8 mouse cellular contexts compared by ENCODE assay signal in the genomic region with DNA sequence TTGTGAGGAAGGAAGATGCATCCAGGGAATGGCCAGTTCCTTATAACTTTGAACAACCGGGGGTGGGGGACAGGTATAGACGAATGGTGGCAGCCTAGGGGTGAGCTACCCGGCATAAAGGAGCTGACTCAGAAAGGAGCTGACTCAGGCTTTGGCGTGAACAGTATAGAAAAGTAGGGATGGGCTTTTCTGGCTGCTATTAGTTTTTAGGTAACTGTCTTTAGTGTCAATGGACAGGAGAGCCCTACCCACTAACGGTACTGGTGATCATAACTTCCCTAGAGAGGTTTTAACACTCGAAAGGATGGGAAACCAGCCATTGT. TPM values are rescaled to one million over a fixed set of nuclear protein-coding genes. Genes with fewer than 3 reads are reported as not detected.
DNase-seq lines count a peak whose midpoint lies in the region; ATAC-seq and TF ChIP-seq lines count a peak whose summit lies in the region.

No protein-coding gene starts in this region.

- no peaks in the 10 kb centered on the region for H3K27me3 ChIP-seq in liver, adult 2 months (ENCODE audit: control insufficient read depth, insufficient read depth, low read length)
- no peaks in the 10 kb centered on the region for H3K27me3 ChIP-seq in intestine, embryonic 14.5 days (replicated peaks; ENCODE audit: control insufficient read depth, insufficient read depth, low read length)
- H3K27me3 ChIP-seq in midbrain, postnatal 0 days (ENCODE audit: insufficient read depth, low read length): no peaks in the 10 kb centered on the region

- WGBS in liver, adult 2 months: 1% methylated on average over 6 of the region's 6 CpGs
- 4% methylated on average over 6 of the region's 6 CpGs for WGBS in intestine, embryonic 14.5 days
- WGBS in midbrain, postnatal 0 days: 3% methylated on average over 6 of the region's 6 CpGs

- peaks cover 14% of the 10 kb centered on the region for H3K4me1 ChIP-seq in liver, adult 2 months (ENCODE audit: control insufficient read depth, insufficient read depth, low read length)
- no peaks in the 10 kb centered on the region for H3K4me1 ChIP-seq in cortical plate, adult 2 months (ENCODE audit: control insufficient read depth, insufficient read depth, low read length)
- H3K4me1 ChIP-seq in intestine, embryonic 14.5 days (replicated peaks; ENCODE audit: control insufficient read depth, insufficient read depth, low read length): peaks cover 23% of the 10 kb centered on the region; the same call in 1 of the 2 replicates
- H3K4me1 ChIP-seq in midbrain, postnatal 0 days (ENCODE audit: insufficient read depth, low read length): peaks cover 11% of the 10 kb centered on the region; the same call in 1 of the 2 replicates

- no peak for DNase-seq in liver, adult 2 months (ENCODE audit: extremely low read depth, low read depth, low spot score)
- DNase-seq in liver: no peak
- DNase-seq in intestine, embryonic 14.5 days (ENCODE audit: low spot score): no peak
- peak; percentile 40 for DNase-seq in midbrain, postnatal 0 days (ENCODE audit: low spot score)
- DNase-seq in left cerebral cortex, adult 8-10 months (ENCODE audit: low spot score in 2 of 2): no peak
- DNase-seq in spleen, postnatal 4 days (ENCODE audit: low spot score in 2 of 2): no peak
- DNase-seq in layer of hippocampus, adult 8-10 months (ENCODE audit: low spot score in 2 of 2): no peak

- peak overlapping the region; percentile 76 for H3K4me2 ChIP-seq in intestine, embryonic 14.5 days (ENCODE audit: low read length)
- peak overlapping the region; percentile 79 for H3K4me2 ChIP-seq in midbrain, postnatal 0 days (ENCODE audit: low read depth, low read length, poor library complexity, severe bottlenecking)

- H3K9me3 ChIP-seq in intestine, embryonic 14.5 days (ENCODE audit: control insufficient read depth, low read length): no peaks in the 10 kb centered on the region
- H3K9me3 ChIP-seq in midbrain, postnatal 0 days (ENCODE audit: low read length): no peaks in the 10 kb centered on the region

- ATAC-seq in intestine, embryonic 14.5 days (replicated peaks; ENCODE audit: low FRiP score, low TSS enrichment, low read depth): peak; percentile 33
- peak; percentile 17 for ATAC-seq in midbrain, postnatal 0 days (ENCODE audit: low FRiP score)

- no peaks in the 10 kb centered on the region for H3K36me3 ChIP-seq in liver, adult 2 months (ENCODE audit: control insufficient read depth, insufficient read depth, low read length)
- peaks cover 2% of the 10 kb centered on the region; the same call in 1 of the 2 replicates for H3K36me3 ChIP-seq in intestine, embryonic 14.5 days (ENCODE audit: control insufficient read depth, insufficient read depth, low read length)
- no peaks in the 10 kb centered on the region for H3K36me3 ChIP-seq in midbrain, postnatal 0 days (ENCODE audit: insufficient read depth, low read length)

- TF ChIP-seq POLR2A in liver, adult 2 months (IDR thresholded peaks at IDR 0.05; ENCODE audit: extremely low read depth, insufficient read depth, low read length): no peak
- no peak for TF ChIP-seq POLR2A in cortical plate, adult 2 months (IDR thresholded peaks at IDR 0.05; ENCODE audit: extremely low read depth, insufficient read depth, low read length)

- H3K4me3 ChIP-seq in liver, adult 2 months (ENCODE audit: insufficient read depth, low read depth, low read length): peak overlapping the region; percentile 87
- peak overlapping the region; percentile 70 for H3K4me3 ChIP-seq in cortical plate, adult 2 months (ENCODE audit: insufficient read depth, low read length)
- peak overlapping the region; percentile 90 for H3K4me3 ChIP-seq in intestine, embryonic 14.5 days (ENCODE audit: low read depth, low read length)
- peak overlapping the region; percentile 89 for H3K4me3 ChIP-seq in midbrain, postnatal 0 days (ENCODE audit: low read depth, low read length)

- peak overlapping the region; percentile 91 for H3K27ac ChIP-seq in liver, adult 2 months (replicated peaks; ENCODE audit: insufficient read depth, low read depth, low read length)
- H3K27ac ChIP-seq in cortical plate, adult 2 months (ENCODE audit: insufficient read depth, low read length): peak overlapping the region; percentile 93
- H3K27ac ChIP-seq in intestine, embryonic 14.5 days (ENCODE audit: low read depth): peak overlapping the region; percentile 83
- peak overlapping the region; percentile 81 for H3K27ac ChIP-seq in midbrain, postnatal 0 days (ENCODE audit: low read depth, low read length)

- peak overlapping the region; percentile 95 for H3K9ac ChIP-seq in liver, adult 2 months (ENCODE audit: low read depth, low read length)
- H3K9ac ChIP-seq in intestine, embryonic 14.5 days (ENCODE audit: low read length): peak overlapping the region; percentile 56
- H3K9ac ChIP-seq in midbrain, postnatal 0 days (replicated peaks; ENCODE audit: low read length, poor library complexity, severe bottlenecking): peak overlapping the region; percentile 64

- TF ChIP-seq CTCF in liver, adult 2 months (IDR thresholded peaks at IDR 0.05; ENCODE audit: low read depth, low read length): no peak
- no peak for TF ChIP-seq CTCF in cortical plate, adult 2 months (IDR thresholded peaks at IDR 0.05; ENCODE audit: extremely low read depth, insufficient read depth, low read length)
- no peak for TF ChIP-seq CTCF in midbrain, postnatal 0 days (IDR thresholded peaks at IDR 0.05)

- H3K79me2 ChIP-seq in liver, adult 2 months (ENCODE audit: control insufficient read depth, insufficient read depth, low read length): peaks cover 8% of the 10 kb centered on the region; the same call in 1 of the 2 replicates

RNA-seq across cellular contexts. Expression of a gene that starts 0.9 kb away (rescaled TPM):
- total RNA-seq in liver, adult 2 months (2014; rRNA removed): 18.3 and 21.2 TPM in 2 replicates
- 19.9 and 24.5 TPM in 2 replicates for polyA plus RNA-seq in liver, adult 2 months (2012; rRNA removed)
- polyA plus RNA-seq in cortical plate, adult 2 months (2012; rRNA removed): 43.8 and 46.8 TPM in 2 replicates
- polyA plus RNA-seq in intestine, embryonic 14.5 days (2014; fragmentation: Nextera tagmentation; extraction: Ambion mirVana): 31.7 and 32.8 TPM in 2 replicates
- 28.4 and 32.0 TPM in 2 replicates for total RNA-seq in midbrain, postnatal 0 days (2014; rRNA removed)
- polyA plus RNA-seq in midbrain, postnatal 0 days (2015; fragmentation: Nextera tagmentation; extraction: Ambion mirVana): 24.5 and 27.9 TPM in 2 replicates
- total RNA-seq in left cerebral cortex, adult 8-10 months (2022): 10 to 100 TPM; 60.0 to 65.1 (median 61.4) TPM
- 10 to 100 TPM; 53.6 to 63.9 (median 59.0) TPM for total RNA-seq in layer of hippocampus, adult 8-10 months (2022)
